Mouse (Mus musculus) embryonic facial prominence, embryonic 12.5 days (tissue): ENCODE results near the gene Vpreb1. TPM values are rescaled to one million over a fixed set of nuclear protein-coding genes. Genes with fewer than 3 reads are reported as not detected.

Source experiments
- ATAC-seq: fragments of 200-750 bp; cut with Nextera tagmentation; 2 replicates; pipeline ENCODE4 v1.8.0; 2017; ENCODE audit not compliant: insufficient number of reproducible peaks, insufficient read depth, low FRiP score, low TSS enrichment
- H3K27ac ChIP-seq: fragments of 300-500 bp; sonication (generic); 2 replicates; pipeline ENCODE4 v1.5.1; 2016; ENCODE audit warnings: mild to moderate bottlenecking
- H3K27me3 ChIP-seq: fragments of 300-500 bp; sonication (generic); 2 replicates; pipeline ENCODE4 v1.6.1; 2016; ENCODE audit warnings: mild to moderate bottlenecking, moderate library complexity
- H3K36me3 ChIP-seq: fragments of 300-500 bp; sonication (generic); 2 replicates; pipeline ENCODE4 v1.6.1; 2016; ENCODE audit warnings: mild to moderate bottlenecking
- H3K4me1 ChIP-seq: fragments of 300-500 bp; sonication (generic); 2 replicates; pipeline ENCODE4 v1.6.1; 2016
- H3K4me2 ChIP-seq: fragments of 300-500 bp; sonication (generic); replicated peaks from 2 replicates; pipeline ENCODE4 v1.6.1; 2016; ENCODE audit warnings: mild to moderate bottlenecking, moderate library complexity
- H3K4me3 ChIP-seq: fragments of 300-500 bp; sonication (generic); 2 replicates; pipeline ENCODE4 v1.5.1; 2016; ENCODE audit warnings: mild to moderate bottlenecking
- H3K9ac ChIP-seq: fragments of 300-500 bp; sonication (generic); 2 replicates; pipeline ENCODE4 v1.6.1; 2016; ENCODE audit warnings: mild to moderate bottlenecking, moderate library complexity
- H3K9me3 ChIP-seq: fragments of 300-500 bp; sonication (generic); 2 replicates; pipeline ENCODE4 v1.6.1; 2016; ENCODE audit warnings: mild to moderate bottlenecking, moderate library complexity
- WGBS: fragments of 180-500 bp; shearing (Covaris S2); methylation state at CpG from one replicate; pipeline ENCODE4 v1.1.7; 2016; 5-methylcytosine and 5-hydroxymethylcytosine counted together
- polyA plus RNA-seq: library from polyadenylated mRNA; unstranded; fragments of >200 nt; fragmentation: Nextera tagmentation; extraction: Ambion mirVana; gene quantifications from 2 replicates; pipeline ENCODE4 v1.2.1, GENCODE M21; 2016

Gene Vpreb1
- polyA plus RNA-seq, 1 experiment from 2014 or later, result 1.7 TPM

GRCm38 (mm10) chr16:16852411-16852810 lies 18.2 kb downstream of the Vpreb1 start:
- H3K4me3 ChIP-seq, result no peak overlapping the region
- no peak overlapping the region for H3K9ac ChIP-seq
- no peaks in the 10 kb centered on the region for H3K9me3 ChIP-seq
- no peaks in the 10 kb centered on the region for H3K4me1 ChIP-seq
- 75% methylated on average over 3 of the region's 3 CpGs for WGBS
- no peaks in the 10 kb centered on the region for H3K36me3 ChIP-seq
- H3K27me3 ChIP-seq, result no peaks in the 10 kb centered on the region
- H3K4me2 ChIP-seq, result no peak overlapping the region
- ATAC-seq, result no peak
- H3K27ac ChIP-seq, result no peak overlapping the region

- Histone ChIP-seq H3K4me1 (no peaks in the 10 kb centered on the region), H3K27me3 (no peaks in the 10 kb centered on the region), H3K9ac (no peak overlapping the region), H3K4me2 (no peak overlapping the region), H3K9me3 (no peaks in the 10 kb centered on the region), H3K4me3 (no peak overlapping the region), H3K27ac (no peak overlapping the region), H3K36me3 (no peaks in the 10 kb centered on the region)
- ATAC-seq, result no peak
Observed at GRCm38 (mm10) chr16:16849196-16849595, 21.4 kb downstream of the Vpreb1 start.

GRCm38 (mm10) chr16:16829671-16830070 lies 41.0 kb downstream of the Vpreb1 start:
- Histone ChIP-seq H3K9ac (no peak overlapping the region), H3K27ac (no peak overlapping the region), H3K4me3 (no peak overlapping the region), H3K4me1 (0 out of 2 replicates have a peak, but pooled peaks cover 3% of the 10 kb centered on the region), H3K4me2 (peak overlapping the region; percentile 85; the same call in 1 of the 2 replicates), H3K36me3 (no peaks in the 10 kb centered on the region), H3K9me3 (no peaks in the 10 kb centered on the region), H3K27me3 (no peaks in the 10 kb centered on the region)
- no peak for ATAC-seq
- 82% methylated on average over 3 of the region's 3 CpGs for WGBS

- ATAC-seq, result peak; percentile 84
Observed at GRCm38 (mm10) chr16:16828757-16829615, 41.7 kb downstream of the Vpreb1 start, which contains the start of gene Spag6l. Gene Spag6l, minus strand, starts transcription at chr16:16829456.

GRCm38 (mm10) chr16:16826223-16826622 lies 44.4 kb downstream of the Vpreb1 start:
- Histone ChIP-seq H3K4me3 (no peak overlapping the region), H3K27ac (no peak overlapping the region), H3K36me3 (no peaks in the 10 kb centered on the region), H3K9me3 (no peaks in the 10 kb centered on the region), H3K4me1 (0 out of 2 replicates have a peak, but pooled peaks cover 3% of the 10 kb centered on the region), H3K27me3 (no peaks in the 10 kb centered on the region), H3K9ac (no peak overlapping the region), H3K4me2 (no peak overlapping the region)
- no peak for ATAC-seq
- 84% methylated on average over 2 of the region's 2 CpGs for WGBS

More at GRCm38 (mm10) chr16:16828757-16829615, 41.7 kb downstream of the Vpreb1 start, which contains the start of gene Spag6l:
- H3K4me1 ChIP-seq, result 0 out of 2 replicates have a peak, but pooled peaks cover 3% of the 10 kb centered on the region
- H3K9me3 ChIP-seq, result no peaks in the 10 kb centered on the region
- no peaks in the 10 kb centered on the region for H3K36me3 ChIP-seq
- H3K27me3 ChIP-seq, result no peaks in the 10 kb centered on the region
- peak within 1 kb of the TSS; percentile 85 for H3K4me2 ChIP-seq
- peak within 1 kb of the TSS; percentile 40 for H3K9ac ChIP-seq
- peak within 1 kb of the TSS; percentile 40 for H3K4me3 ChIP-seq
- no peak within 1 kb of the TSS for H3K27ac ChIP-seq
- WGBS, result 5% methylated on average over 33 of the region's 33 CpGs

- no peak overlapping the region for H3K4me3 ChIP-seq
- 35% methylated on average over 5 of the region's 5 CpGs for WGBS
- H3K9ac ChIP-seq, result no peak overlapping the region
- no peak overlapping the region for H3K27ac ChIP-seq
- no peaks in the 10 kb centered on the region for H3K27me3 ChIP-seq
- 0 out of 2 replicates have a peak, but pooled peaks cover 3% of the 10 kb centered on the region for H3K4me1 ChIP-seq
- no peak overlapping the region for H3K4me2 ChIP-seq
- no peaks in the 10 kb centered on the region for H3K36me3 ChIP-seq
- H3K9me3 ChIP-seq, result no peaks in the 10 kb centered on the region
- ATAC-seq, result no peak
Observed at GRCm38 (mm10) chr16:16825476-16825875, 45.2 kb downstream of the Vpreb1 start.

Other genes starting within 250 kb of the Vpreb1 start
- gene Olfr19, start 194.4 kb downstream of the Vpreb1 start, polyA plus RNA-seq, result not detected in 2 replicates
- gene Spag6l, start 41.4 kb downstream of the Vpreb1 start, polyA plus RNA-seq, result 0.60 and 0.62 TPM in 2 replicates
- gene Igll1, start 6.9 kb downstream of the Vpreb1 start, polyA plus RNA-seq, result not detected in 2 replicates
- 82.7 and 87.1 TPM in 2 replicates for gene Top3b, start 107 bp downstream of the Vpreb1 start, polyA plus RNA-seq
- 36.3 and 38.4 TPM in 2 replicates for gene Ppm1f, start 25.6 kb upstream of the Vpreb1 start, polyA plus RNA-seq
- 142 and 146 TPM in 2 replicates for gene Mapk1, start 112.5 kb upstream of the Vpreb1 start, polyA plus RNA-seq
- 80.4 and 84.0 TPM in 2 replicates for gene Ypel1, start 198.9 kb upstream of the Vpreb1 start, polyA plus RNA-seq
- 150 and 168 TPM in 2 replicates for gene Ppil2, start 240.4 kb upstream of the Vpreb1 start, polyA plus RNA-seq